Mouse (Mus musculus) brain, embryonic 18.5 days (tissue): ENCODE data around the gene Tfeb.

Source experiments
- DNase-seq: peaks from one replicate; pipeline ENCODE4 v3.0.0-alpha.2; 2012; ENCODE audit warnings: low read depth, low spot score

Gene Tfeb

DNA sequence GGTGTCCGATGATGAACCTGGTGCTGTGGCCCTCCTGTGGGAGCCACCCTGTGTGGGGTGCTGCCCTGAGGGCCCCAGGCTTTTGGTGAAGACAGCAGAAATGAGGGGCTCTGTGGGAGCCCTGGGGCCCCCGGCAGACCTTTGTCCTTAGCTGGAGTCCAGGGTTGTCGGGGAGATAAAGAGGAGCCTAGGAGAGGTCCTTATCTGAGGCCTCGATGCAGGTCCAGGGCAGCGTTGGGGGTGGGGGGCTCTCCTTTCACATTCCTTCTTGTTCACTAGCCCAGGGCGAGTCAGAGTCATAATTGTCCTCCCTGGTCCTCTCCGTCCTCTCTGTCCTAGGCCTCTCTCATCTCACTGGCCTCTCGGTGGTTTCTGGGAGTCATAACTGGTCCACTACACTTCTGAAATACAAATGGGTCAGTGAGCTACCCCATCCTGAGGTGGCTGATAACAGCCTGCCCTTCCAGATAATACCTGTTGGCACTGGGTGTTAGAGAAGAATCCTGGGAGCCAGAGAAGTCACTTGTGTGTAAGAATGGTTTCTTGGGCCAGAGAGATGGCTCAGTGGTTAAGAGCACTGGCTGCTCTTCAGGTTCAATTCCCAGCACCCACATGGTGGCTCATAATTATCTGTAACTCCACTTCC lies 16.4 kb downstream of the Tfeb start:
- no peak for DNase-seq

DNA sequence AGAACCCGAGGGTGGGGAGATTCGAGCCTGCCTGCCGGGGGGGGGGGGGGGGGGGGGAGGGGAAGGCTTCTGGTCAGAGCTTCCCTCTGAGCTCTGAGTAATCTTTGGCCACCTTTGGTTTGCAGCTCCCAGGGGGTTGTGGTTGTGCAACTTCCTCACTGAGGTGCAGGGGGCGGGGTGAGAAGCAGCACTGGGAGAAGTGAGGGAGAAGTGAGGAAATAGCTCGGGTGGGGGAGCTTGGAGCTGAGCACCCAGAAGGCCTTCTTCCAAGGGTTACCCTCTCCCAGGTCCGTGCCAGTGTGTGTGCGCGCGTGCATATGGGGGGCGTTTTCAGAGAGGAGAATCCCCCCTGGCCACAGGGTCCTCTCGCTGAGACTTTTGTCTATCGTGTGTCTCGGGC lies 17.4 kb downstream of the Tfeb start:
- no peak for DNase-seq

DNA sequence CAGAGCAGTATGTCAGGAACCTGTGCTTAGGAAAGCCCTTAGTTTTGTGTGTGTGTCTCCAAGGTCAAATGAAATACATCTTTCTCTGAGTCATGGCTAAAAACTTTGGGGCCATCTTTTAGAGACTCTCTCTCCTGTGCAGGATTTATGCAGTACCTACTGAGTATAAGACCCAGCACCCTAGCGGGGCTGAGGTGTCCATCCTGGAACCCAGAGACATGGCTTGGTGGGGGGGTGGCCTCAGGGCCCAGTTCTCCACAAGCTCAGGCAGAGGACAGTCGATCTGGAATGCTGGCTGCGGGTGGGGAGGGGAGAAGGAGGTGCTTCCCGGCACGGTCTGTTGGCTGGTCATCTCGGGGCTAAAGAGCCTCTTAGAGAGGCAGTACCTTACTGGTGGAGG lies 19.5 kb downstream of the Tfeb start:
- DNase-seq, result no peak

DNA sequence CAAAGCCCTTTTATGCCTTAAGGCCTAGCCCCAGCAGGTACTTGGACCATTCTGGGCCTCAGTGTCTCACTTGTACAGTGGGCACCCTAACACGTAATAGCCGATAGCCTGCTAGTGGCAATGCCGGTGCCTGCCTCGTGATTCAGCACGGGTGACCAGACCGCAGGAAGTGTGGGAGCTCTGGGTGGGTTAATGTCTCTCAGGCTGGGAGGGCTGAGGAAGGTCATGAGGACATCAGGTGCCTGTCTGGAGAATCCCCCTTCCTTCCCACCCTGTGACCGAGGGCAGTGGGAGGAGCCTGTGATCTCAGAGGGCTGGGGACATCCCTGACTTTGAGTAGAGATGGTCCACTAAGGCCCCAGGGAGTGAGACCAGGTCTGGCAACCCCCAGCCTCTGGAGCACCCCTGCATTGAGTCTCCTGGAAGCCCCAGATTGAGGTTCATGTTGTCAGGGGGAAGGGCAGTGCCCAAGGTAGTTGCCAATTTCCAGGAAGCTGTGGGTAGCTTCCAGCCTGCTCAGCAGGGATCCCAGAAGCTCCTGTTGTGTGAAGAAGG lies 20.3 kb downstream of the Tfeb start:
- DNase-seq, result no peak

DNA sequence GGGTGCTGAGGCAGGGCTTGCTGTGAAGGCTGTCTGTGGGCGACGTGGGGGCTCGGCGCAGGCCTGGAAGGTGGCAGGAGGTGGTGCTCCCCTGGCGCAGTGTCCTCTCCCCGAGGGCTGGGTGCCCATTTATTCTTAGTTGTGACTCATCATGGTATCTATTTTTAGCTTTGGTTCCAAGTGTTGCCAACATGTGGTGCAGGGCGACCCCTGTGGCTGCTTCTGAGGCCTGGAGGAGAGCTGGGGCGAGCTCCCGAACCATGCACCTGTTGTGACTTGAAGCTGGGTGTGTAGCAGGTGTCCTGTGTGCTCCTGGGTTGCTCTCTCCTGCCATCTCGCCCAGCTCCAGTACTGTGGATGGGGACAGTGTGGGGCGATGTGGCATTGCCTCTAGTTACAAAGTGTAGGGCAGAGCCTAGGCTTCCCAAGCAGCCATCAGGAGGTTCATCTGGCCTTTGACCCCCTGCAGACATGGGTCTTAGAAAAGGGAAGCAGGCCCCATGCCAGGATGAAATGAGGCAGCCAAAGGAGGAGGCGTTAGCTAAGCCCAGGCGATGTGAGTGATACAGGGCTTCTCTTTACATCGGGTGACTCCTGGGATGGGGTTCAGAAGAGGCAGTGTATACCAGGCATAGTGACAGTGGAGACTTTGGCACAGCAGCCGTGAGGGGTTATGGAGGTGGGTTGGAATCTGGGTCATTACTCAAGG lies 23.0 kb downstream of the Tfeb start:
- no peak for DNase-seq

DNA sequence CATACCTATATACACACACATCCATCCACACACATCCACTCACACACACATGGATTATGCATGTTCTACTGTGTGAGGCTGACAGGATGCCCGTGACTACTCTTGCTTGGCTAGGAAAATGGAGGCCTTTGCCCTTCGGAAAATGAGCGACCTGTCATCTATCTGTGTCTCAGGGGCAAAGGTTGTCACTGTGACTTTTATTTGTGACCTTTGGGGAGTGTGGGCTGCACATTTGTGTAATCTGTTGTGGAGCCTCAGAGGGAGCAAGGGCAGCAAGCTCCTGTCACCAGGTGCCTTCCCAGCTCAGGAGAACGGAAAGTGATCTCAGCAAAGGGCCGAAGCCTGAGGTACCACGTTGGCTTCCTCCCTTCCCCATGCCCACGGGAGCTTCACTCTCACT lies 25.2 kb downstream of the Tfeb start:
- no peak for DNase-seq

DNA sequence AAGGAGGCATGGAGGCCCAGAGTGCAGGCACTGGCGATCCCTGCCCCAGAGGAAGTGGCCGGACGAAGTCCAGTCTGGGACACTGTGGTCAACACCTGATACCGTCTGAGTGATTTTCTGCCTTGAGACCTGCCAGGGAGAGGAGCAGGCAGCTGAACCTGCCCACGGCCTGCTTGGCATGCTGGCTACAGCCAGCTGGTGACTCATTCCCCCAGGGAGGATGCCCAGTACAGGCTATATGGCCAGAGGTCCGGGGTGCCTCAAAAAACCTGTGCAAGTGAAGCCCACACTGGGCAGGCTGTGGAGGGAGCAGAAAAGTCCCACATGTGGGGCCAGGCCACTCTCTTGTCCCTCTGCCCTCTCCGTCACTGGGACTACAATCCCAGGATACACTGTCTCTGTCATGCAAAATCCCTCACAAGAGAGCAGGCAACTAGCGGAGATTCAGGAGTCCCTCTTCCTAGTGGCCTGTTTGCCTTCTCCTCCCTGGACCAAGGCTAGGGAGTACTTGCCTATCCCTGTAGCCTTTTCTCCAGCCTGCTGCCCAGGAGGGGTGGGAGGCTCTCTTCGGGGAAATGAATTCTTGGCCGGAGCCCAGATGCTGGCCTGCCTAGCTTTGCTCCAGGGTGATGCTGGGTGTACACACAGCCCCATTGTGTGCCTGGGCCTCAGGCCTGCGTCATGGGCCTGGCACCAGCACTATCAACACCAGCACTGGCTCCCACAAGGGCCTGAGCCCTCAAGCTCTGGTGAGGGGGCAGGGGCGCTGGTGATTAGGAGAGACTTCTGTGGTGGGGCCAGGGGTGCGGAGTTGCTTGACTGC lies 25.9 kb downstream of the Tfeb start:
- peak; percentile 50 for DNase-seq

DNA sequence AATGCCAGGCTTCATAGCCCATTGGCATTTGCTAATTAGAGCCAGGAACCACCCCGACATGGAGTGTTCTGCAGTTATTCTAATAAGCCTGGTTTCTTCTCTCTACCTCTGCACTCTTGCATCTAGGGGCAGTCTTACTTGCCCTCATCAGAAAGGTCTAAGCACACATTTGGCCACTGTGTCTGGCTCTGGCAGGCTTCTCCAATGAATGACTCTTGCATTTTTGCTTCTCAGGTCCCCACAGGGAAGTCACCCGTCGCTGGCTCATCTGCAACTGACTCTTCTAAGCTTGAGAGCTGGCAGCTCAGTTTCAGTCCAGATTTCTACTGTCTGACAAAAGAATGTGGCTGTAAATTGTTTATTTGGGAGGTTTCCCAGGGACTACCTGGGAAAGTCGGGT lies 29.2 kb downstream of the Tfeb start:
- DNase-seq, result no peak

DNA sequence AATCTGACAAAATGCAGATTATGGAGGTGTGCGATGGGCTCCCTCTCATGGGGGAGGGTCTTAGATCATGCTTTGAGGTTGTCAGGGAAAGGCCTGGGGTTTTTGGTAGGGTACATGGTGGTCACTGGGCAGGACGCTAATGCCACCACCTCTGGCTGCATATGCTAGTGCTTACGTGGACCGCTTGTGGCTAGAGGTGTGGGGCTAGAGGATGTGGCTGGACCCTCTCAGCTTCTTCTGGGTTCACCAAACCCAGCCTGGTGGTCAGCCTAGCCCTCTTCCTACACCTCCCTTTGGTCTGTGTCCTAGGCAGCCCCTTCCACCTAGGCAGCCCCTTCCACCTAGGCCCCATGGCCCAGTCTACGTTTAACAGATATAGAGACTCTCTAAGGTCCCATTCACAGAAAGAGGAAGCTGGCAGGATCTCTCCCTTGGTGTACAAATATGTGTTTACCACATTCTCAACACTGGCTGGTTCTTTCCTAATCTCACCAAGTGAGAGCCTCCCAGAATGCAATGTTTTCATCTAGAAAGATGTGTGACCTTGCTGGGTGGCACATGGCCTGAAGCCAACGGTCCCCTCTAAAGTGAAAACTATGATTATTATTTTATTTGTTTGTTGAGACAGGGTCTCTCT lies 29.7 kb downstream of the Tfeb start:
- no peak for DNase-seq

DNA sequence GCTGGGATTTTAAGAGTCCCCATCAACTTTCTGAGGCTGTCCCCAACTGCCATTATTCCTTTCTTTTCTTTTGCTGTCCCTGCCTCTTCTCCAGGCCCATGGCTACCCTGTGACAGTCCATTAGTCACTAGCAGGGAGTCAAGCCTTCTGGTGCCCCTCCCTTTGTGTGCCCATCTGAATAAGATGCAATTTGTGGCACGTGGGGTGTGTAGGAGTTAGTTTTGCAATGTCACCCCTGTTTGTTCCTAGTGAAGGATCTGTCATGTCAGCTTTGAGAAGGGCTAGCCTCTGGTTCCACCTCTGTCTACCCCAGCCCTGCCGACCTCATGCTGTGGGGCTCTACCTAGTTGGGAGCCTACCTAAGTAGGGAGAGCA lies 30.2 kb downstream of the Tfeb start:
- DNase-seq, result no peak

DNA sequence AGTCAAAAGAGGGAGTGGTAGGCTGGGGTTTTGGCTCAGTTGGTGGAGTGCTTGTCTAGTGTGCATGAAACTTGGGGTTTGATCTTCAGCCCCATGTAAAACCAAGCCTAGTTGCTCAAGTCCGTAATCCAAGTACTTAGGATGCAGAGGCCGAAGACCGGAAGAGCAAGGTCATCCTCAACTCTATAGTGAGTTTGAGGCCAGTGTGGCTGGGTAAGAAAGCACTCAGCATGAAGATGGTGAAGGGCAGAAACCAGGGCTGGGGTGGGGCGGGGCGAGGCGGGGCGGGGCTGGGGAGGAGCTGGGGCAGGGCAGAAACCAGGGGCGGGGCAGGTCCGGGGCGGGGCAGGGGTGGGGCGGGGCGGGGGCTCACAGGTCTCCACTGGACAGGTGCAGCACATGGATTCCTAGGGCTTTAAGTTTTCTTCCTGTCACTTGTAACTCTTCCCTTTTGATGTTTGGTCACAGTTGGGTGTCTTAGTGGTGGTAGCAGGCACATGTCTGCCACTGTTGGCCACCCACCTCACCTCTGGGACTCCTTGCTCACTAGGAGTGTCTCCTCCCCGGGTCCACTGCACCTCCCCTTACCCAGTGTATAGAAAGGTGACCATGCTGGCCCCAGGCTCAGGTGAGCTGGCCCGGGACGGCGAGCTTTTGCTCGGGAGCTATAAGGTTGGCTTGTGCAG lies 30.8 kb downstream of the Tfeb start:
- DNase-seq, result no peak

DNA sequence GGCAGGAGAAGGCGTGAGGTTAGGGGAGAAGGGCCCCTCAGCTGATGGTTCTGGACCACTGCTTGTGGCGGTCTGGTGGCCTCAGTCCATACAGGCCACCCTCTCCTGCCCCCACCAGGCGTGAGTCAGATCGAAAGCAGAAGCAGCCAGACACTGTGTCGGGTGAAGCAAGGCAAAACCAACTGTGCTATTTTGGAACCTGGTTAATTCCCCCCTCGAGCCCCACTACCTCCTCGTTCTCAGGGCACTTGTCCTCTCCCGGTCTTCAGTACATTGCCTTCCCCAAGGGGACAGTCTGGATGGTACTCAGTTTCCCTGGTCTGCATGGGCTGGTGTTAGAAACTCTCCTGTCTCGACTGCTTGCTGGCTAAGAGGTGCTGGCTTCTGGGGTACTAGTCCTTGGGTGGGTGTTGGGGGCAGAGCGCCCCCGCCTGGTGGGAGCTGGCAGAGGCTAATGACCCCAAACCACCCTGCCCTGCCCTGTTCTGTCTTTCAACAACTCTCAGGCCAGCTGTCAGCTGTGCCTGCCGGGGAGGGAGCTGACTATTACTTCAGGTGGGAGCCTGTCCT lies 32.0 kb downstream of the Tfeb start:
- DNase-seq, result no peak

DNA sequence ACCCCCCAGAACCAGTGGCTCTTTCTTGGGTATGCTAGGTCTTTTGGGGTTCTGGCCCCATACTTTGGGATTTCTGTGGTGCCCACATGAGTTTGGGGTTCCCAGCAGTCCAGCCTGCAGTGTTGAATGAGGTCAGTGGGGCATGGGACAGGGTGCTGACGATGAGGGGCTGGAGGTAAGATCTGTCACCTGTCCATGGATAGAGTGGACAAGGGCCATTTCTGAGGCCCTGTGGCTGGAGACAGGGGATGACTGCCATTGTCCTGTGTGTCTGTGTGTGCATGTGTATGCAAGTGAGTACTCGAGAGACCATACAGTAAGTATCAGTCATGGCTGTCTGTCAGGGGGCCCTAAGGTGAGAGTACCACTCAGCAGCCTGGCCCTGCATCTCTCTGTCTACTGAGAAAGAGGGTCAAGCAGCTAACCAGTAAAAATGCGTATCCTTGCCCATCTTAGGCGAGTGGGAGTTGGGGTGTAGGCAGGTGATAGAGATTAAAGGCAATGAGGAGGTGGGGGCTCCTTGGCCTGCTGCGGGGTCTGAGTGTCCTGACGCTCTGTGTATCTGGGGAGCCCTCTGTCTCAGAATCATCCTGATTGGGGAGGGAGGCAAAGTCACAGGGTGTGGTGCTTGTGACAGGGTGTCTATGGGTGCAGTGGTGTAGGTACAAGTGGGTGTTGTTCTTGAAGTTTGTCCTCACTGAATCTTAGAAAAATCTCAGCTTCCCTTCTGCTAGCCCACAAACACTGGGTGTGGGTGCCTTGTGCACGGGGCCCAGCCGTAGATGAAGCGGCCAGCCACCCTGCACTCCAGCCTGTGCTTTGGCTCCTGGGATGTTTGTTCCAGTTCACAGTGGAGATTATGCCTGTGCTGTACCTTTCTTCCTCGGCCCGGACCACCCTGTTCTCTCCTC lies 32.8 kb downstream of the Tfeb start:
- DNase-seq, result no peak

DNA sequence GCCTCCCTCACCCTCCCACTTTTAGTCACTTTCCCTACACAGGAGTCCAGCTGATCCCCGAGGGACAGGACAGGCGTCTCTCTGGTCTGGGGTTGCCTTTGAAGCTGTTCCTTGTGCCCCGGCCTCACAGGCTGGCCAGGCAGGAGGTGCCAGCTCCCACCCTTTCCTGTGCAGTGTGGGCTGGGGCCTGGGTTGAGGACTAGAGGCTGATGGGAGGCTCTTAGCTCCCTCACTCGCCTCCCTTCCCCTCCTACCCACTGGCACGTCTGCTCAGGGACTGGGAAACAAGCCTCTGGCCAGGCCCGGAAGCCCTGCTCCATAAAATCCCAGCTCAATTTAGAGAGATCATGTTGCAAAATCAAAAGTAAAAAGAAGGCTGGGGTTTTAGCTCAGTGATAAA lies 36.8 kb downstream of the Tfeb start:
- DNase-seq, result no peak

DNA sequence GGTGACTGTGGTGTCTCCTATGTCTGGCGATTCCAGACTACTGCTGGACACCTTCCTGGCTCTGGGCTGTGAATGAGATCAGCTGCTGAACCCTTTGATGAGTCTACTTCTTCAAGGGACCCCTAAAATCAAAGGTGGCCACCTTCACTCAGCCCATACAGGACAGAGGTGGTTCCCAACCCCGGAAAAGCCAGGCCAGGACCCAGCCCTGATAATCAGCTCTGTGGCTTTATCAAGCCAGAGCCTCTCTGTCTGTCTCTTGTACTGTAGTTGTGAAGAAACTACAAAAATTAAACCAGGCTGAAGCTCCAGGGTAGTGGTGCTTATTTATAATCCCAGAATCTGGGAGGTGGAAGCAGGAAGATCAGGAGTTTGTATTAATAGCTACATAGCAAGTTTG lies 40.3 kb downstream of the Tfeb start:
- no peak for DNase-seq

DNA sequence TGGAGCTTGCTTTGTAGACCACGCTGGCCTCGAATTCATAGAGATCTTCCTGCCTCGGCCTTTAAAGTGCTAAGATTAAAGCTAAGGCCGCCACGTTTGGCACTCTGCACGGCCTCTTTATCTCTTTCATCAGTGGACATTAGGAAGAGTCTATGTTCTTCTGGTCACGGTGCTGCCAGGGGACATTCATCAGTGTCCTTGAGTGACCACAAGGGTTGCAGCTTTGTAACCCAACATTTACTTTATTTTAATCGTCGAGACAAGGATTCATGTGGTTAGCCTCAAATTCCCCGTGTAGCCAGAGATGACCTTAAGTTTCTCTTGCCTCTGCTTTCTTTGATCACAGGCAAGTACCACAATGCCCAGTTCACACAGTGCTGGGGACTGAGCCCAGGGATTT lies 43.6 kb downstream of the Tfeb start:
- no peak for DNase-seq

DNA sequence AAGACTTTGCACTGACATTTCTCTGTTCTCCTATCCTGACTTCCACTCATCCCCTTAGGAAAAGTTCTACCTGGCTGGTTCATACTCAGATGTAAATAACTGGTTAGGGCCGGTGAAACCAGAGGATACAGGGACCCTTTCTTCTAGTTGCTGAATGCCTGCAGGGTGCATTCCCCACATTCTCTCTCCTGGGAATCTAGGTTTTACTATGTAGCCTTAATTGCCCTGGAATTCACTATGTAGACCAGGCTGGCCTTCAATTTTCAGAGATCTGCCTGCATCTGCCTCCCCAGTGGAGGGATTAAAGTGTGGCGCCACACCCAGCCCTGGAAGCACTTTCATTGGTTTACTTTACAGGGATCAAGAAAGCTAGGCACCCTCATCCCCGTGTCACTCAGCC lies 45.7 kb downstream of the Tfeb start:
- DNase-seq, result no peak

DNA sequence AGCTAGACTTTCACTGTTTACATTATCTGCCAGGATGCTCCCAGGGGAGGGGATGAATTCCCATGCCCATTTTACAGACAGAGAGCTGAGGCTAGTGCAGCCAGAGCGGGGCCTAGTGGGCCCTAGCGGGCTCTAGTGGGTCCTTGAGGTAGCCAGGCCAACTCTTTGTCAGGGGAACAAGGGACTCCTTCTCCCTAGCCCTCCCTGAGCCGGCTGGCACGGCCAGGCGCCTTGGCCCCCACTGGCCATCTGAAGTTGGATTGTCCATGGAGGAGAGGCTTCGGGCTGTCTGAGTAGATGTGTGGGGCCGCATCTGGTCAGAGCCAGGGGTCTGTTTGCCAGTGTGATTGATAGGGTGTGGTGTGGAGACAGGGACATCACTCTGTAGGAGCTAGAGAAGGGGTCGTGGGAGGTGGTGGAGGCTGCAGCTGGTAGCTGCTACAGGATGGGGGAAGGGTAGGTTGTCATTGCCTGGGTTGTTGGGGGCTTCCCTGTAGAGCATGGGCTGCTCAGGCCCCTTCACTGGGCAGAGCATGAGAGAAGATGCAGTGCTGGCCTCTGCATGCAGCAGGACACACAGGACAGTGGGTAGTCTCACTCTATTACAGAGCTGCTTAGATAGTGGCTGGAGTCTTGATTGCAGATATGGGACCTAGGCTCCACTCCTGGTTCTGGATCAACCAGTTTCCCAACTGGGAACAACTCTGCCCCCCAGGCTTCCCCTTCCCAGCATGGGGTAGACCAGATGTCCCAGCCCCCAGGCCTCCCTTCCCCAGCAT lies 46.8 kb downstream of the Tfeb start:
- DNase-seq, result no peak

DNA sequence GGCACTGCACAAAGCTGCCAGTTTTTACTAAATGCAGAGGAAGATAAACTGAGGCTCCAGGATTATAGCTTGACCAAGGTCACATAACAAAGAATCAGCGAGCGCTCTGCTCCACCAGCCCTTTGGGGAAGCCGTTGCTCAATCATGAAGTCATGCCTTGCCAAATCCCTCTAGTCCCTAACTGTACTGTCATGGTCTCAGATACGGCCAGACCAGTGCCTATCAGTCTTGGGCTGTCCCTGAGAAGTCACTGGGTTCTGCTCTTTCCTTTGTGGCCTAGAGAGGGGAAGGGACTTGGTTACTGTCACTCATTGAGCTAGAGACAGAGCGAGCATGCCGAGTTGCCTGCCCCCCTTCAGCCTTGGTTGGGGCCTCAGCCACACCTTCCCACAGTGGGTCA lies 47.6 kb downstream of the Tfeb start:
- no peak for DNase-seq
